Mouse (Mus musculus): ENCODE measurements around the gene Ackr4. TPM values are rescaled to one million over a fixed set of nuclear protein-coding genes. Genes with fewer than 3 reads are reported as not detected.

Ackr4 gene
- total RNA-seq (2014; fragmentation: Nextera tagmentation): not detected in 2 replicates
- 0.33 TPM in 1 of 2 replicates, not detected in the other for total RNA-seq (2017)
- not detected in 2 replicates for polyA plus RNA-seq (2012)

- DNase-seq (ENCODE audit: low spot score) (no peak), ATAC-seq (ENCODE audit: extremely low read depth, insufficient number of reproducible peaks, low FRiP score, poor library complexity, severe bottlenecking) (no peak)
- H3K27me3 ChIP-seq (ENCODE audit: insufficient read depth, low read length): peaks cover 2% of the 10 kb centered on the region; the same call in 1 of the 2 replicates
- no peak within 1 kb of the TSS for H3K4me3 ChIP-seq (ENCODE audit: low read depth, low read length)
- no peaks in the 10 kb centered on the region for H3K9me3 ChIP-seq (replicated peaks)
- H3K36me3 ChIP-seq (replicated peaks): peaks cover 23% of the 10 kb centered on the region
- no peaks in the 10 kb centered on the region for H3K4me1 ChIP-seq (ENCODE audit: insufficient read depth, low read depth, low read length)
- TF ChIP-seq TAL1 (conservative IDR thresholded peaks at IDR 0.05; ENCODE audit: low read depth, low read length) (no peak), CTCF (IDR thresholded peaks at IDR 0.05; ENCODE audit: low read depth, low read length) (no peak), GATA1 (IDR thresholded peaks at IDR 0.05; ENCODE audit: borderline replicate concordance, low read length) (no peak), POLR2AphosphoS5 (IDR thresholded peaks at IDR 0.05; ENCODE audit: insufficient replicate concordance, low read depth, low read length) (no peak), GATA2 (IDR thresholded peaks at IDR 0.05; ENCODE audit: borderline replicate concordance, low read depth, low read length) (no peak)
Measured at GRCm38 (mm10) chr9:104126833-104127232, at the start of gene Ackr4. Ackr4 (minus strand) TSS chr9:104126933.

- TF ChIP-seq TAL1 (conservative IDR thresholded peaks at IDR 0.05; ENCODE audit: low read depth, low read length) (no peak), POLR2AphosphoS5 (IDR thresholded peaks at IDR 0.05; ENCODE audit: insufficient replicate concordance, low read depth, low read length) (no peak), GATA2 (IDR thresholded peaks at IDR 0.05; ENCODE audit: borderline replicate concordance, low read depth, low read length) (no peak), CTCF (IDR thresholded peaks at IDR 0.05; ENCODE audit: low read depth, low read length) (no peak)
- Histone ChIP-seq H3K4me3 (ENCODE audit: low read depth, low read length) (no peak overlapping the region), H3K9me3 (replicated peaks) (no peaks in the 10 kb centered on the region), H3K4me1 (ENCODE audit: insufficient read depth, low read depth, low read length) (no peaks in the 10 kb centered on the region), H3K36me3 (replicated peaks) (peaks cover 80% of the 10 kb centered on the region), H3K27me3 (ENCODE audit: insufficient read depth, low read length) (no peaks in the 10 kb centered on the region)
- DNase-seq (ENCODE audit: low spot score) (no peak), ATAC-seq (ENCODE audit: extremely low read depth, insufficient number of reproducible peaks, low FRiP score, poor library complexity, severe bottlenecking) (no peak)
Measured at GRCm38 (mm10) chr9:104172342-104172741, 45.6 kb upstream of the Ackr4 start.

- H3K36me3 ChIP-seq (replicated peaks): peaks cover 82% of the 10 kb centered on the region
- TF ChIP-seq CTCF (IDR thresholded peaks at IDR 0.05; ENCODE audit: low read depth, low read length): no peak
- DNase-seq (ENCODE audit: low spot score): no peak
- H3K27me3 ChIP-seq (ENCODE audit: insufficient read depth, low read length): no peaks in the 10 kb centered on the region
- H3K9me3 ChIP-seq (replicated peaks): no peaks in the 10 kb centered on the region
- H3K4me1 ChIP-seq (ENCODE audit: insufficient read depth, low read depth, low read length): no peaks in the 10 kb centered on the region
- ATAC-seq (ENCODE audit: extremely low read depth, insufficient number of reproducible peaks, low FRiP score, poor library complexity, severe bottlenecking): no peak
- no peak overlapping the region for H3K4me3 ChIP-seq (ENCODE audit: low read depth, low read length)
Measured at GRCm38 (mm10) chr9:104171651-104172050, 44.9 kb upstream of the Ackr4 start.

GRCm38 (mm10) chr9:104169986-104170385 lies 43.3 kb upstream of the Ackr4 start:
- DNase-seq (ENCODE audit: low spot score) (no peak), ATAC-seq (ENCODE audit: extremely low read depth, insufficient number of reproducible peaks, low FRiP score, poor library complexity, severe bottlenecking) (no peak)
- no peaks in the 10 kb centered on the region for H3K9me3 ChIP-seq (replicated peaks)
- H3K27me3 ChIP-seq (ENCODE audit: insufficient read depth, low read length): no peaks in the 10 kb centered on the region
- no peaks in the 10 kb centered on the region for H3K4me1 ChIP-seq (ENCODE audit: insufficient read depth, low read depth, low read length)
- no peak overlapping the region for H3K4me3 ChIP-seq (ENCODE audit: low read depth, low read length)
- peaks cover 80% of the 10 kb centered on the region for H3K36me3 ChIP-seq (replicated peaks)
- TF ChIP-seq GATA2 (IDR thresholded peaks at IDR 0.05; ENCODE audit: borderline replicate concordance, low read depth, low read length): no peak
- no peak for TF ChIP-seq TAL1 (conservative IDR thresholded peaks at IDR 0.05; ENCODE audit: low read depth, low read length)
- TF ChIP-seq GATA1 (IDR thresholded peaks at IDR 0.05; ENCODE audit: borderline replicate concordance, low read length): no peak
- no peak for TF ChIP-seq CTCF (IDR thresholded peaks at IDR 0.05; ENCODE audit: low read depth, low read length)
- no peak for TF ChIP-seq POLR2AphosphoS5 (IDR thresholded peaks at IDR 0.05; ENCODE audit: insufficient replicate concordance, low read depth, low read length)

GRCm38 (mm10) chr9:104165926-104166325 lies 39.2 kb upstream of the Ackr4 start:
- H3K9me3 ChIP-seq (replicated peaks): no peaks in the 10 kb centered on the region
- H3K36me3 ChIP-seq (replicated peaks): peaks cover 87% of the 10 kb centered on the region
- no peak for ATAC-seq (ENCODE audit: extremely low read depth, insufficient number of reproducible peaks, low FRiP score, poor library complexity, severe bottlenecking)
- no peaks in the 10 kb centered on the region for H3K4me1 ChIP-seq (ENCODE audit: insufficient read depth, low read depth, low read length)
- no peaks in the 10 kb centered on the region for H3K27me3 ChIP-seq (ENCODE audit: insufficient read depth, low read length)
- no peak for TF ChIP-seq TAL1 (conservative IDR thresholded peaks at IDR 0.05; ENCODE audit: low read depth, low read length)
- TF ChIP-seq GATA1 (IDR thresholded peaks at IDR 0.05; ENCODE audit: borderline replicate concordance, low read length): no peak
- TF ChIP-seq CTCF (IDR thresholded peaks at IDR 0.05; ENCODE audit: low read depth, low read length): no peak
- no peak for TF ChIP-seq GATA2 (IDR thresholded peaks at IDR 0.05; ENCODE audit: borderline replicate concordance, low read depth, low read length)
- no peak for TF ChIP-seq POLR2AphosphoS5 (IDR thresholded peaks at IDR 0.05; ENCODE audit: insufficient replicate concordance, low read depth, low read length)
- DNase-seq (ENCODE audit: low spot score): no peak
- H3K4me3 ChIP-seq (ENCODE audit: low read depth, low read length): no peak overlapping the region

GRCm38 (mm10) chr9:104164194-104164593 lies 37.5 kb upstream of the Ackr4 start:
- Histone ChIP-seq H3K4me3 (ENCODE audit: low read depth, low read length) (no peak overlapping the region), H3K36me3 (replicated peaks) (peaks cover 87% of the 10 kb centered on the region)

More at GRCm38 (mm10) chr9:104164194-104164593, 37.5 kb upstream of the Ackr4 start:
- Histone ChIP-seq H3K4me1 (ENCODE audit: insufficient read depth, low read depth, low read length) (no peaks in the 10 kb centered on the region), H3K9me3 (replicated peaks) (no peaks in the 10 kb centered on the region), H3K27me3 (ENCODE audit: insufficient read depth, low read length) (no peaks in the 10 kb centered on the region)
- DNase-seq (ENCODE audit: low spot score) (no peak), ATAC-seq (ENCODE audit: extremely low read depth, insufficient number of reproducible peaks, low FRiP score, poor library complexity, severe bottlenecking) (no peak)
- TF ChIP-seq CTCF (IDR thresholded peaks at IDR 0.05; ENCODE audit: low read depth, low read length) (no peak), GATA2 (IDR thresholded peaks at IDR 0.05; ENCODE audit: borderline replicate concordance, low read depth, low read length) (no peak), POLR2AphosphoS5 (IDR thresholded peaks at IDR 0.05; ENCODE audit: insufficient replicate concordance, low read depth, low read length) (no peak), GATA1 (IDR thresholded peaks at IDR 0.05; ENCODE audit: borderline replicate concordance, low read length) (no peak), TAL1 (conservative IDR thresholded peaks at IDR 0.05; ENCODE audit: low read depth, low read length) (no peak)
